Mouse (Mus musculus) layer of hippocampus, postnatal 36 days (tissue): Measurements from ENCODE around the gene Adap1. TPM values are rescaled to one million over a fixed set of nuclear protein-coding genes. Genes with fewer than 3 reads are reported as not detected.
"Not testable (repeated sequence)": the region's sequence is repeated elsewhere in the genome, so short reads cannot be mapped to it uniquely, and the experiment has no call there.

Experiments
- DNase-seq, 2 experiments: peaks; one replicate each; pipeline ENCODE4 v3.0.0; 2022
- total RNA-seq, 2 experiments: library from RNA; stranded (reverse); gene quantifications; 2 replicates each; pipeline ENCODE4 v1.2.3; 2021

The Adap1 gene
- total RNA-seq, 2 experiments from 2014 or later: 179 to 185 TPM

DNA sequence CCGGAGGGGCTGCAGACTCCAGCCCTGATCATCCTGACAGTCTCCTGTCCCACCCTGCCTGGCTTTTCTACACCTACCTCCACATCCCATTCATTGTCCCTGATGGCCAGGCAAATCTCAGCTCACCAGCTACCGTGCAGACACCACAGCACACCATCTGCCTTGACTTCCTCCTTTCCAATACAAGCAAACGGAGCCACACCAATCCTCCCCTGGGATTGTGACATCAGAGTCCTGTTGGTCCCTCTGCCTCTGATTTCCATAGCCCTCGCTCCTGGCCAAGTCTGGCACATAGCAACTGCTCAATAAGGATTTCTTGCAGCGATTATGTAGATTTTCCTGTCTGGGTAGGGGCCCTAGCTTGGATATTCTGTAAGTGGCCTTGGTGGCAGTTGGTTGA is 25.7 kb upstream of the Adap1 start, which contains the start of gene Cox19:
TSS of gene Cox19 (minus strand) at position 285 of the 400 bp plus-strand sequence.
- DNase-seq: no peak

DNA sequence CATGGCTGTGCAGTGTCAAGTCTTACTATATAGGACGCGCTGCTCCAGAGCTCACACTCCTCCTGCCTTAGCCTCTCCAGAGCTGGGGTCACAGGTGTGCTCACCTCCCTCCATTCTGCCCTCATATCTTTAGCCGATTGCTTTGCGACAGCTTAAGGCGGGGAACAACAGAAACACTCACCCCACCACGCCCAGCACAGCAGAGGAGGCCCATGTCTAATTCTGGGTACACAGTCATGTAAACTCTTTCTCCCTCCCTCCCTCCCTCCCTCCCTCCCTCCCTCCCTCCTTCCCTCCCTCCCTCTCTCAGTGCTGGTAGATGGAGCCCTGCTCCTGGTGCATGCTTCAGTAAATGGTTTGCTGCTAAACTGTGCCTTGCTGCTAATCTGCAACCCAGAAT is 24.3 kb upstream of the Adap1 start:
- DNase-seq: no peak

DNA sequence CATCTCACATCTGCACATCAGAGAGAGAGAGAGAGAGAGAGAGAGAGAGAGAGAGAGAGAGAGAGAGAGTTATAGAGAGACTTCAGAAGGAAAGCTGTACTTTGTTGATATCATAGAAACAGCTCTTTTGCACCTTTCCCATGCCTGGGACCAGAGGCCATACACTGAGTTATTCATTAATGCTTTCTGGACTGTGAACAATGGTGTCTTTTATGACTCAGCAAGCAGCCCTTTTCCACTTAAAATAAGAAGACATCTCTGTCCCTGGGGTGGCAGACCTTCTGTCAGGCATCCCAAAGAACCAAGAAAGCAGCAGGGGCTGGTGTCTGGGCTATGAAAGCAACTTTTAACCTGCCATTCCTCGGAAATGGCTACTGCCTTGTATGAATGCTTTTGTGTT is 21.8 kb upstream of the Adap1 start:
- DNase-seq: no peak

DNA sequence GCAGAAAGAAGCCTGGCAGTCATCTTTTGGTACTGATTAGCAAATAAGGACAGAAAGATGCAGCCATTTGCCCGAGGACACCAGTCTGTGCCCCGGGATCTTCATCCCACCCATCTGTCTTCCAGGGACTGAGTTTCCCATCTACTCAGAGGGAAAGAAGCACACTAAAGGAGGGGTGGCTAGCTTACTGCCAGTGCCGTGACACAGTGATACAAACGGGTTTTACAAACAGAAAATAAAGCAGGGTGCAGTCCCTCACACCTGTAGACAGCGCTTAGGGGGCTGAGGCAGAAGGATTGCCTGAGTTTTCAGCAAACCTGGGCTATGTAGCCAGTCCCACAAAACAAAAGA is 19.9 kb upstream of the Adap1 start:
- DNase-seq: no peak

DNA sequence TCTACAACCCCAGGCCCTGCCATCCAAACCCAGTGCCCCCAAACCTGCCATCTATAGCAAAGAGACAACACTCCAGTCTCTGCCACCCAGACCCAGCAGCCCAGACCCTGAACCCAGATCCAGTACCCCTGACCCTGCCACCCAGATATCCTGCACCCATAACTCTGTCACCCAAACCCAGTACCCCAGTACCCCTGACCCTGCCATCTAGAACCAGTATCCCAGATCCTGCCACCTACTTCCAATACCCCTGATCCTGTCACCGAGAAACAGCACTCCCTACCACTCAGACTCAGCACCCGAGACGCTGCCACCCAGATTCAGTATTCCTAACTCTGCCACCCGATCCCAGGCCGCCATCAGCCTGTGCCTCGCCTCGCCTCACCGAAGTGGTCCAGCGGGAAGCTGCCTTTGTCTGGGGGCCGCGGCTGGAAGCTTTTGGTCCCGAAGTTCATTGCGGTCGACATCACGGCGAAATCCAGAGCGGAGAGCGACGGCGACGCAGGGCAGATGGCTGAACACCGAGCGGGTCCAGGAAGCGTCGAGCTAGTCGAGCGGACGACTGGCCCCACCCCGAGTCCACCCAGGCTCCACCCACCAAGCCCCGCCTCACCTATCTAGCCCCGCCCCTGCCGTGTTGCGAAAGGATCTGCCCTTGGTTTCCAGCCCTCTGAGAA is 19.4 kb upstream of the Adap1 start:
- DNase-seq: peak; percentile 90 to 91

DNA sequence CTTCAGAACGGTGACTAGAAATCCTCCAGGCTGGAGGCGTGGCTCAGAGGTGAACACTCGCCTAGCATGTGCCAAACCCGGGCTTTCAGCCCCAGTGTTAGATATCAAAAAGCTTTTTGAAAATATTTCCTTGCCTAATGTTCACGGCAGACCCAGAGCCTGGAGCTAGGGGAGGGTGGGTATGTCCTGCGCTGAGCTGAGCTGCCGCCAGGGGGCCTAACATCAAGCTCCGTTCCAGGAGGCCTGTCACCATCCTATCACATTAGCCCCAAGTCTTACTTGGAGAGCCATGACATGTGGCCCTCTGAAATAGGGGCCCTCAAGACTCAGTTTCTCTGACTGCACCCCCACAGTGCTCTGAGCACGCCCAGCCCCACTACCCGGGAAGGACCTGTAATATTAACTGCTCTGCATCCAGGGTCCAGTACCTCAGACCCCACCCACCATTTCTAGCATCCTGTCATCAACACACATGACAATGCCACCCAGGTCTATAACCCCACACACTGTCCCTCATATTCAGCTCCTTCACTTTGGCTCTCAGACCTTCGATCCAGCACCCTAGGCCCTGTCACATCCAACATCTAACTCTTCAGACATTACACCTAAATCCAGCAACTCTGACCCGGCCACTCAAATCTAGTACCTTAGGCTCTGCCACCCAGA is 18.7 kb upstream of the Adap1 start:
- peak; percentile 68 to 71 for DNase-seq

DNA sequence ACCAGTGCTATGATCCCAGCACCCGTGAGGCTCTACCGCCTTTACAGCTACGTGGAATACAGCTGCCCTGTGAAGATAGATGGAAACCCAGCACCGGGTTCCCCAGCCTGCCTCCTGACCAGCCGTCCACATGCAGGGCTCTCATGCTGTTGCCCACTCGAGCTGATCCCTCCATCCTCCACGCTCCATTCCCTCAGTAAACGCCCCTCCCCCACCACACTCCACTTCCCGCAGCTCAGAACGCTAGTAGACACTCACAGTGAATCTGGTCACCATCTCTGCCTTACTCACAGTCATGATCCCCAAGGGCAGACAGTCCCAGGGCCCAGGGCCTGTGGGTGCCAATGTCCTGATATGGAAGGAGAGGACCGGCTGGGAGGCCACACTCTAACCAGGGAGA is 13.5 kb upstream of the Adap1 start:
- no peak for DNase-seq

DNA sequence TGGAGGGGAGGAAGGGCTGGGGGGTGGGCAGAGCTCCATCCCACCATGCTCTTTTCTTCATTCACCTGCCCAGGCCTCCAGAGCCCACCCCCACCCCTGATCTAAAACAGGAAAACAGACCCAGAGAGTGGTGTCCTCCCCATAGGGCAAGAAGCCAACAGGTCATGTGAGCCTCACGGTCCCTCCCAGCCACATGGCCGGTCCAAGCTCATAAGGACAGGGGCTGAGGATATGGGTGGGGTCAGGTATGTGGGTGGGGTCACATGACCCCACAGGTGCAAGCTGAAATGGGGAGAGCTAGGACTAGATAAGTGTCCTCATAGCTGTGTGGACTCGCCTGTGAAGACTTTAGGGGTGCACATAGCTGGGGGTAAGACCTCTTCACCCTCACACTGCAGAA is 13.0 kb upstream of the Adap1 start:
- no peak for DNase-seq

DNA sequence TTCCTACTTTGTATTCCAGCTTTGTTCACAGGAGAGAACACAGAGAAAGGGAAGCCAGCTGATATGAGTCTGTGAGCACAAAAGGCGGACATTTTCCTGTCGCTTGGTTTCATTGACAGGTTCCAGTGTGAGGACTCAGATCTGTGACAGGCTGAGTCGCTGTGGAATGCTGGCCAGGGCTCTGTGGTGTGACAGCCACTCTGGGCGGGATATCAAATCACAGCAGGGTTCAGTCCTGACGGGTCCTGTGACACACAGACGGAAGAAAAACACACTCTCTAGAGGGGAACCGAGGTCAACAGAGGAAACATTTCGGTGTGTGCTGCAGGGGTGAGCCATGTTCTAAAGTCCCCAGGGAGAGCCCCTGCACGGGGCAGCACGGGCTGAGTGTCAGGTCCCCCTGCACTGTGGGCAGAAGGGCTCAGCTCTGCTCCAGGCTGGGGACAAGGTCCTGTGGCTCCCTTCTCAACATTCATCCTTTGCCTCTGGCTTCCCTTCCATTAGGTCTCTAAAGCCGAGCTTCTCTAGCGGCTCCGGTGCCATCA is 12.5 kb upstream of the Adap1 start:
- no peak for DNase-seq

DNA sequence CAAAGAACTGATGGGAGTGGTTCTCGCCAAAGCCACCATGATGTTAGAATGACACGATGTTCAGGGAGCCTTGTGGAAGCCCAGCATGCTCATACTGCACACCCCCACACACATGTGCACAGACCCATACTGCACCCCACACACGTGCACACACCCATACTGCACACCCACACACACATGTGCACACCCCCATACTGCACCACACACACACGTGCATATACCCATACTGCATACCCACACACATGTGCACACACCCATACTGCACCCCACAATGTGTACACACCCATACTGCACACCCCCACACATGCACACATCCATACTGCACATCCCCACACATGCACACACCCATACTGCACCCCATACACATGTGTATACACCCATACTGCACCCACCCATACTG is 10.2 kb upstream of the Adap1 start:
- no peak for DNase-seq

DNA sequence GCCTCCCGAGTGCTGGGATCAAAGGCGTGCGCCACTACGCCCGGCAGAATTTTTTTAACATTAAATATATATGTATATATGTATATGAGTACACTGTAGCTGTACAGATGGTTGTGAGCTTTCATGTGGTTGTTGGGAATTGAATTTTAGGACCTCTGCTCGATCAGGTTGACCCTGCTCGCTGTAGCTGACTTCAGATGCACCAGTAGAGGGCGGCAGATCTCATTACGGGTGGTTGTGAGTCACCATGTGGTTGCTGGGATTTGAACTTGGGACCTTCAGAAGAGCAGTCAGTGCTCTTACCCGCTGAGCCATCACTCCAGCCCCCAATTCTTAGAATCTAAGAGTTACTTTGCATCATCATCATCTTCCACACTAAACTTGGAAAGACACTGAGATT is 9.0 kb upstream of the Adap1 start:
- DNase-seq: not testable (repeated sequence)

DNA sequence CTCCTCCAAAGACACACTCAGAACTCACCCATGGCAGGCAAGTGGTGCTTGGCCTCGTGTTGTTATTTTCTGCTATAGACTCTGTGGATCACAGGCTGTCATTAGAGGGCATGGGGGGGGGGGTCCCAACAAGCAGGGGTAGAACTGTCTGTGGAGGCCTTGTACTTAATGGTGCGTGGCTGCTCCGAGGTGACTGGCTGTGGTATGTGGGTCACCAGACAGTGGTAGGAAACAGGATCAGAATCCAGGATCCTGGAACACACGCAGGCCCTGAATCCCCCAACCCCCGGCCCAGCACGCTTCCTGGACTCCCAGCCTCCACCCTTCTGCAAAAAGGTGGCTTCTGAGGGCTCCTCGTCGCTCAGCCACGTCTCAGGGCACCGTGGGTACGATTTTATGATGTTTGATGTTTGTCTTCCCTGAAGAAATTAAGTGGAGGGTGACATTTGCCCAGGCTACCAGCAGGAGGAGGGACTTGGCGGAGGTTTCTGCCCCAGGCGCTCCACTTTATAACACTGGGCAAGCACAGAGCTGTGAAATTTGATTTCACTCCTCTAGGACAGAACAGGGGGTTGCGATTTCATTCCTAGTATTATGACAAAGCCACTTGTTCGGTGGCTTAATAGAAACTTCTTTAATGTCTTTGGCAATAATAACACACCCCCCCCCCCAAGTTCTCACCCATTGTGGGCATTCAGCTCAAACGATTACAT is 8.0 kb upstream of the Adap1 start:
- no peak for DNase-seq

DNA sequence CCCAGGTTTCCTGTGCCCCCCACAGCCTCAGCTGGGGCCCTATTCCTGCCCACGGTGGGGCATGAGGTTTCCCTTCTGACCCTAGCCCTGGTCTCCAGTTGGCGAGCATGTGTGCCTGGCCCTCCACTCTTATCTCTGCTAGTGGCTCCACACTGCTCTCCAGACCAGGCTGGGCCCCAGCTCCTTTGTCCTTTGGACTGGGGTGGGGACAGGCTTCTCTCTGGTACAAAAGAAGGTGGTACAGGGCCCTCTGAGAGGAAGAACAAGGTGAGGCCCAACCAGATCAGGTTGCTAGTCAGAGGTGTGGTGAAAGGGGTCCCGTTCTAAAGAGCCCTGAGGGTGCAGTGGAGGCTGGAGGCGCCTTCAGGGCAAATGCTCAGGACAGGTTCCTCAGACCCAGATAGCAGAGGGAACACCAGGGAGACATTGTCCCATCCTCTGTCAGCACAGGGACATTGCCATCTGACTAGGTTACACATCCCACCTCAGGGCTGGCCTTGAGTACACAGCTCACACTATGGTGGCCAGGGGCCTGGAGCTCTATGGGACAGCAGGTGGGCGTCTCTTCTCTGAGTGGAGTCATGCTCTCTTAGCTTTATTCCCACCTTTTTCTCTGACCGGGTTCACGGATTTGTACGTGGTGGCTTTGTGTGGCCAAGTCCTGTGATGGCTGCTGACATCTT is 7.3 kb upstream of the Adap1 start:
- no peak for DNase-seq

DNA sequence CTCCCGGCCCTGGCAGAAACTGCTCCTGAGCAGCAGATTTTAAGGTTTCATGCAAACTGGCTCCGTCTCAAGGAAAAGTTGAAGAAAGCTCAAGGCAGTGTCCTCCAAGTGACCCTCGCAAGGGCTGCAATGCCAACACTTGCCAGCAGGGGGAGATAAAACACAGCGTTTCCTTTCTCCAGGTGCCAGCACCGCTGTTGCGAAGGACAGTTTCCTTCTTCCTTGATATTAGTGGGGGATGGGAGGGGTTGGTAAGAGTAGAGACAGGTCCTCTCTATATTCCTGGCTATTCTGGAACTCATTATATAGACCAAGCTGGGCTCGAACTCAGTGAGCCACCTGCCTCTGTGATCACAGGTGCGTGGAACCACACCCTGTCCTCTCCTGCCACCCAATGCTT is 6.3 kb upstream of the Adap1 start:
- DNase-seq: peak; percentile 68 to 69

DNA sequence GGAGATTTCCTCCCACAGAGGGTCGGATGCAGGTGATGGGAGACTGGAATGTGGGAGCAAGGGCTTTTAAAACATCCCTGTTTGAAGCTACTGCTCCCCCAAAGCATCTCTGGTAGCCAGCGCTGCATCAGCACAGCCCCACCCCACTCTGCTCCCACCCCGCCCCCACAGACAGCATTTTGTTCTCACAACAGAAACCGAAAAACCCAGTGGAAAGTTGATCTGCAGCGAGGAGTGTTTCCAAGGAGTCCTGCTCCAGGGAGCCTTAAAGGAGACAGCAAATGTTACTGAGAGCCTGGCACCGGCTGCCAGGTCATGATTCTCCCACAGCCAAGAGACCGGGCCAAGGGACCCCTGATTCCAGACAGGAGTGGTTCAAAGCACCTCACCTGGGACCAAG is 5.3 kb upstream of the Adap1 start:
- peak in 1 of 2 experiments; percentile 17 for DNase-seq

DNA sequence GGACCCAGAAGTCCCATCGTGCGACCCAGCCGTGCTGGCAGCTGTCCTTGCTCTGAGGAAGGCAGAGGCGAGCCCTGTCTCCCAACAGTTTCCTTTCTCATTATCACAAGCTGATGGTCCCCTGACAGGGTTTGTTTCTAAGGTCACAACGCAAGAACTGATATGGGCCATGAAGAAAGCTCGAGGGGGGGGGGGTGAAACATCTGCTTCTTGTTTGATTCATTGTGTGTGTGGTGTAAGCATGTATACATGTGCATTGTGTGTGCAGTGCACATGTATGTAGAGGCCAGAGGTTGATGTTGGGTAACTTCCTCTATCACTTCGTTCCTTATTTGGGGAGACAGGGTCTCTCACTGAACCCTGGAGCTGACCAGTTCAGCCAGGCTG is 2.2 kb upstream of the Adap1 start:
- DNase-seq: no peak

DNA sequence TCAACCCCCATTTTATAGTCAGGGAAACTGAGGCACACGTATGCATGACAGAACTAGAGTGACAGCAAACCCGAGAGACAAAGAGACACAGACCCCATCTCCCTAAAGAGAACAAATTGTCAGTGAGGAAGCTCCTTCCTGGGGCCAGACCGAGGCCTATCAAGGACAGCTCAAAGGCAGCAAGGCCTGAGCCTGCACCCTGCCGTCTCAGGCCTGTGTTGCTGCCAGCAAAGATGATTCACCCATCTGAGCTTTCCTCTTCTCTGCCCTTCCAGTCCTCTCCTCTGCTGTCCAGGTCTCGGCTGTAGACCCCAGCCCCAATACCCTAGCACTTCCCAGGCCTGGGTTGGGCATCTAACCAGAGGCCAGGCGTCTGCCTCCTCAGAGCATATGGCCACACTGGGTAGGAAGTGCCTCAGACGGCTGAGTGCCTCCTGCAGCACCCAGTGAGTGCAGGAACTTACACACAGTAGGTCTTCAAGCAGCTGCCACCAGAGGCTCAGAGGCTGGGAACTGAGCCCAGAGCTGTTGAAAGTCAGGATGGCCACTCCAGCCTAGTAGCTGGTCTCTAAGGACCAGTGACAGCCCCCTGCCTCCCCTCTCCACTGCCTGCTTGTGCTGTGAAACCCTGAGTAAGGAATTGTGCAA is 1.7 kb upstream of the Adap1 start:
- DNase-seq: no peak

DNA sequence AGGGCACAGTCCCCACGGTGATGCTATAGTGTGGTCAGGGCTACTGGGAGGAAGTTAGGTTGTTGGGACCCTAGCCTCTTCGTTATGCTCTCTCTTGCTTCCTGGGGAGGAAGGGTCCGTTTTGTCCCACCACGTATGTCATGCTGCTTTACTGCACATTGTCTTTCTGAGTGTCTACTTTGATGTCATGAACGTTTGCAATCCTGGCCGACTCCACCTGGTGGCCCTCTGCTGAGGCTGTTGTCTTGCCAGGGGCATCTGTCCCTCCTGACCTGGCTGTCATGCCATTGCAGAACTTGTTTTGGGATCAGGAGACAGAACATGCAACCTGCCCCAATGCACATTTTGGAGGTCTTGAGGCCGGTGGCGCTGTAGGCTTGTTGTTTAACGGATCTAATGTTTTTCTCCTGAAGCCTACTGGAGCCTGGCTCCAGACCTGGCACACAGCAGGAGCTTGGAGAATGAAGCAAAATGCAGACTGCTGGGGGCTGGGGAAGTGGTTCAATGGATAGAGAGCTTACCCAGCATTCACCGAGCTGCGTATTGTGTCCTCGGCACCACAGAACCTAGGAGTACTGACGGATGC is 782 bp upstream of the Adap1 start:
- no peak for DNase-seq

DNA sequence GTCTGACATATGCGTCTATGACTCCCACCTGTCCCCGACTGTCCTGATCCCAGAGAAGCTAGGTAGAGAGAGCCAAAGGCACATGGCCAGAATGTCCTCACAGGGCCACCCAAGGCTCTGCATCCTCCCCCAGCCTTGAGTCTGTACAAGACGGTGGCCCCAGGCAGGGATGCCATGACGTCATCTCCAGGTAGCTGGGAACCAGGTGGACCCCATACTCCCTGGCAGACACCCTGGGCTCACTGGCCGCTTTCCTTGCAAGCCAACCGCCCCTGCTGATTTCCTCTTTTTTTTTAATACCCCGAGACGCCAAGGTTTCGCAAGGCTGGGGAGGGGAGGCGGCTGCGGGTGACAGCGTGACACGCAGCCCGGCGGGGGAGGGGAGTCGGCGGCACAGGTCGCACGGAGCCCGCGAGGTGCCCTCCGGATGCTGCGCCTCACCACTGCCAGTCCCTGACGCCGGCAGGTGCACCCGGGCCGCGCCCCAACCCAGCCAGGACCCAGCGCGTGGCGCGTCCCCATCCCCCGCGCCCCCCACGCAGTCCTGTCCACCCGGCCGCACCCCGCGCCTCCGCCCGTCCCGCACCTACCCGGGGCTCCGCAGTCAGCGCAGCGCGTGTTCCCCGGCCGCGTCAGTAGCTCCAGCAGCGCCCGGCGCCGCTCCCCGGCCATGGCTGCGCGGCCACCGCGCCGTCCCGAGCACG is 579 bp downstream of the Adap1 start:
- DNase-seq: peak; percentile 41 to 51

DNA sequence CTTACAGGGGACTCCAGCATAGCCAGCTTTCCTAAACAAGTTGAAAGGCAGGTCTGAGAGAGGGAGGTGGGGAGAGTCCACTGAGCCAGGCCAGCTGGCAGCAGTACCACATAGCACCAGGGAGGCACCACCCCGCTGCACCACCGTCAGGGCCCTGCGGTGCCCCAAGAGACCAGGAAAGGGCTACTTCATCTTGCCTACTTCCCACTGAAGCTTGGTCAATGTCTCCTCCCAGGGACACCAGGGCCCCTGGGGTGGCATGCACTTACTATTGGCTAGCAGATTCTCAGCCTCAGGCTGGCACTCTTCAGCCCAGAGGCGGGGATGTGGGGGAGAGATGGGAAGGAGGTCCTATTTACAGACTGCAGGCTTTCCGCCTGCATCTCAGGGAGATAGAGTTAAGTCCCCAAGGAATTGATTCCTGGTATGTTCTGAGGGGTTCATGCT is 1.4 kb downstream of the Adap1 start:
- peak in 1 of 2 experiments; percentile 32 for DNase-seq

DNA sequence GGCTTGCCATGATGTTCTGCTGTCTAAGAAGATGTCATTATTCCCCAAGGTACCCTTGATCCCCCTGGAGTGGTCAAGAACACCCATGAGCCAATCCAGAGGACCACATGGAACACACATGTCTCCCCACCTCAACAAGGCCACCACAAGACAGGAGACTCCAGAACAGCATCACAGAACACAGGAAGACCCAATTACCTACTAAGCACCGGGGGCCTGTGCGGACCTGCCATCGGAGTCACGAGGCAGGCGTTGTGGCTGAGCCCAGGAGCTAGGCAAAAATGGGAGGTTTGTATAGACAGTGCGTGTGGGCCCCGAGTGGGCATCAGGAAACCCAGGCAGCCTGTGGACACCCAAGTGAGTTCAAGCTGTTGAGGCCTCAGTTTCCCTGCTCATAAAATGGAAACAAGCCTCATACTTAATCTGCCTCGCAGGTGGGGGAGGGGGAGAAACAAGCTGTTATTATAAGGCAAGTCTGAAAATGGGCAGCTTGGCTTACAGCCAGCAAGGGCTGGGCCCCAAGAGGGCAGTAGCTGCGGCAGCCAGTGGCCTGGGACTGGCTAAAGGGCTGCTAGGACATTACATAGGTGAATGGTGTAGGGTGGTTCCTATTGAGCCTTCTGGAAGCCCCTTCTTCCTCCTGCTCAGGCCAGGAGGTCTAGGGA is 2.0 kb downstream of the Adap1 start:
- DNase-seq: no peak
